Mouse (Mus musculus) liver, embryonic 16.5 days (tissue): Measurements from ENCODE around the gene Rnf208. TPM values are rescaled to one million over a fixed set of nuclear protein-coding genes. Genes with fewer than 3 reads are reported as not detected.
A peak's percentile ranks its signal among the peaks of the same experiment; 100 is the strongest.

Experiments
- ATAC-seq: fragments of 200-750 bp; cut with Nextera tagmentation; 2 replicates; pipeline ENCODE4 v1.8.0; 2017; ENCODE audit warnings: low read depth, mild to moderate bottlenecking, moderate number of reproducible peaks, moderate library complexity
- H3K27ac ChIP-seq: fragments of 300-500 bp; sonication (generic); 2 replicates; pipeline ENCODE4 v1.5.1; 2014; ENCODE audit warnings: mild to moderate bottlenecking, low read length
- H3K27me3 ChIP-seq: fragments of 300-500 bp; sonication (generic); 2 replicates; pipeline ENCODE4 v1.6.1; 2014; ENCODE audit warnings: low read depth, low read length, mixed read lengths; ENCODE audit not compliant: control insufficient read depth, insufficient read depth
- H3K36me3 ChIP-seq: fragments of 300-500 bp; sonication (generic); 2 replicates; pipeline ENCODE4 v1.6.1; 2014; ENCODE audit warnings: mild to moderate bottlenecking; ENCODE audit not compliant: control insufficient read depth, insufficient read depth
- H3K4me1 ChIP-seq: fragments of 300-500 bp; sonication (generic); 2 replicates; pipeline ENCODE4 v1.6.1; 2014; ENCODE audit warnings: low read depth, low read length, mixed read lengths; ENCODE audit not compliant: control insufficient read depth
- H3K4me2 ChIP-seq: fragments of 300-500 bp; sonication (generic); 2 replicates; pipeline ENCODE4 v1.6.1; 2014; ENCODE audit warnings: low read depth, low read length, mixed read lengths
- H3K4me3 ChIP-seq: fragments of 300-500 bp; sonication (generic); 2 replicates; pipeline ENCODE4 v1.5.1; 2014; ENCODE audit warnings: low read depth, mild to moderate bottlenecking, low read length
- H3K9ac ChIP-seq: fragments of 300-500 bp; sonication (generic); 2 replicates; pipeline ENCODE4 v1.6.1; 2014; ENCODE audit warnings: low read depth, low read length
- H3K9me3 ChIP-seq: fragments of 300-500 bp; sonication (generic); replicated peaks from 2 replicates; pipeline ENCODE4 v1.6.1; 2016; ENCODE audit warnings: low read length; ENCODE audit not compliant: control insufficient read depth
- WGBS: fragments of 180-500 bp; shearing (Covaris S2); extraction: QIAGEN DNeasy Blood & Tissue Kit; methylation state at CpG from one replicate; pipeline ENCODE4 v1.1.7; 2014; ENCODE audit not compliant: insufficient replicate concordance; 5-methylcytosine and 5-hydroxymethylcytosine counted together
- polyA plus RNA-seq: library from polyadenylated mRNA; unstranded; fragments of >200 nt; fragmentation: Nextera tagmentation; extraction: Ambion mirVana; gene quantifications from 2 replicates; pipeline ENCODE4 v1.2.1, GENCODE M21; 2015

Gene Rnf208
- polyA plus RNA-seq, 1 experiment from 2014 or later: 0.77 TPM

GRCm38 (mm10) chr2:25200631-25201030 is 41.4 kb upstream of the Rnf208 start:
- no peak overlapping the region for H3K27ac ChIP-seq
- no peaks in the 10 kb centered on the region for H3K27me3 ChIP-seq
- ATAC-seq: no peak
- H3K4me1 ChIP-seq: peaks cover 15% of the 10 kb centered on the region
- no peak overlapping the region for H3K4me3 ChIP-seq
- H3K9me3 ChIP-seq: no peaks in the 10 kb centered on the region
- peaks cover 40% of the 10 kb centered on the region for H3K36me3 ChIP-seq
- 73% methylated on average over 2 of the region's 2 CpGs for WGBS
- H3K9ac ChIP-seq: no peak overlapping the region
- H3K4me2 ChIP-seq: no peak overlapping the region

- no peaks in the 10 kb centered on the region for H3K9me3 ChIP-seq
- peaks cover 47% of the 10 kb centered on the region for H3K36me3 ChIP-seq
- peak; percentile 48; the same call in 1 of the 2 replicates for ATAC-seq
- H3K4me2 ChIP-seq: no peak overlapping the region
- H3K27ac ChIP-seq: no peak overlapping the region
- WGBS: 62% methylated on average over 4 of the region's 4 CpGs
- H3K9ac ChIP-seq: no peak overlapping the region
- H3K4me3 ChIP-seq: no peak overlapping the region
- no peaks in the 10 kb centered on the region for H3K4me1 ChIP-seq
- H3K27me3 ChIP-seq: no peaks in the 10 kb centered on the region
Observed at GRCm38 (mm10) chr2:25203631-25204214, 38.3 kb upstream of the Rnf208 start.

DNA sequence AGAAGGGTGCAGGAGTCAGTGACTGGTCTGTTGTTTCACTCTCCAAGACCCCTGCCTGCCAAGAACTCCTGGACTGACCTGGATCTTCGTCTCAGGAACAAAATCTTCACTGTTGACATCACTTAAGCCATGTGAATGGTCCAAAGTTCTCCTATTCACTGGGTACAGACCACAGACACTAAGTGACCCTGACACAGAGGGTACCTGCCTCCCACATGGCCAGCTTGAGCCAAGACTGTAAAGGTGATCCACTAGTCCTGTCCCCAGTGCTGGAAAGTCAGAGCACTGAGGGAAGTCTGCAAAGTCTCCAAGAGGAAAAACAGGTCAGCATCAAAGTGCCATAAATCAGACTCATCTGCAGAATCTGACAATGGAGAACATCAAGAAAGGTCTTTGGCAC is 34.5 kb upstream of the Rnf208 start:
- H3K36me3 ChIP-seq: peaks cover 32% of the 10 kb centered on the region
- no peak overlapping the region for H3K9ac ChIP-seq
- no peak overlapping the region for H3K4me3 ChIP-seq
- H3K9me3 ChIP-seq: no peaks in the 10 kb centered on the region
- 73% methylated on average over 1 of the region's 1 CpGs for WGBS
- ATAC-seq: no peak
- no peak overlapping the region for H3K4me2 ChIP-seq
- H3K27ac ChIP-seq: no peak overlapping the region
- H3K27me3 ChIP-seq: no peaks in the 10 kb centered on the region
- H3K4me1 ChIP-seq: peaks cover 18% of the 10 kb centered on the region

DNA sequence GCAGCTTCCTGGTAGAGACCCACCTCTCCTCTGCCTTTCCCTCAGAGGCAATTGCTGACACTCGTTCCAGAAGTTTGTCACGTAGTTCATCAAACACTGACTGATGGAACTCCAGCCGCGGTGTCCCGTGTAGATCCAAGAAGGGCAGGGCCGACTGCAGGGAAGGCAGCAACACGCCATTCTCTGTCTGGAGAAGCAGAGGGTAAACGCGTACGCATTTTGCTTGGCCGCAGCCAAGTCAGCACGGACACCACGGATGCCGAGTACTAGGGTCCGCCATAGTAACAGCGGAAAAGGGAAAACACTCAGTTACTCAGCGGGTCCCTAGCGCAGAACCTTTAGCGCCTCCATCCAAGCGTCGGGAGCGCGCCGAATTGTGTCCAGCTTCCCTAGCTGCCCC is 31.4 kb upstream of the Rnf208 start:
- peak overlapping the region; percentile 82 for H3K27ac ChIP-seq
- peak overlapping the region; percentile 88 for H3K4me2 ChIP-seq
- peak overlapping the region; percentile 94 for H3K9ac ChIP-seq
- H3K9me3 ChIP-seq: no peaks in the 10 kb centered on the region
- peak; percentile 17 for ATAC-seq
- H3K27me3 ChIP-seq: no peaks in the 10 kb centered on the region
- H3K36me3 ChIP-seq: peaks cover 9% of the 10 kb centered on the region
- 0% methylated on average over 24 of the region's 24 CpGs for WGBS
- peaks cover 18% of the 10 kb centered on the region for H3K4me1 ChIP-seq
- H3K4me3 ChIP-seq: peak overlapping the region; percentile 83

DNA sequence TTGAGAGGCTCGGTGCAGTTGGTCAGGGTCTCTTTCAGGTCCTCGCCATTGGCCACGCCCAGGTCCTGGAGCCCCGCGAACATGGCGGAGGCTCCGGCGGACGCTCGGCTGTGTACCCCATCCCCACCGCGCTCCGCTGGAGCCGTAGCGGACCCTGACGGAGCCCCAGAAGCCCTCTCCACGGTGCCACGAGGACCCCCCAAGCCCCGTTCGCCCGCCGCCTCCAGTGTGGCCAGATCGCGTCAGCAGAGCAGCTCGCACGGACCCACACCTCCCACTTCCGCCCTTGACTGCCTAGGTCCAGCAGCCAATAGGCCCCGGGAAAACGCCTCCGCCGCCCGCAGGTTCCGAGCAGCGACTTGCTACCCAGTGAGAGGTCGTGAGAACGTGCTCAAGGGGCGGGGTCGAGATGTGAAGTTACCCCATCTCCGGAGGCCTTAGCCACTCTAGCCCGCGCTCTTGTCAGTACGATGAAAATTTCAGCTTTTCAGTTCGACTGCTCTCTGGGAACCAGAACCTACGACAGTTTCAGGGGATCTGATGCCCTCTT is 30.9 kb upstream of the Rnf208 start, which contains the start of gene Nelfb:
Nelfb (minus strand) TSS at position 369 of the 550 bp plus-strand sequence.
- ATAC-seq: peak; percentile 94
- Histone ChIP-seq H3K4me3 (peak within 1 kb of the TSS; percentile 83), H3K4me2 (peak within 1 kb of the TSS; percentile 88), H3K9me3 (no peaks in the 10 kb centered on the region), H3K9ac (peak within 1 kb of the TSS; percentile 94), H3K4me1 (peaks cover 18% of the 10 kb centered on the region), H3K27me3 (no peaks in the 10 kb centered on the region), H3K36me3 (peaks cover 5% of the 10 kb centered on the region; the same call in 1 of the 2 replicates), H3K27ac (peak within 1 kb of the TSS; percentile 82)
- under 1% methylated on average over 44 of the region's 44 CpGs for WGBS

GRCm38 (mm10) chr2:25213266-25213865 is 28.7 kb upstream of the Rnf208 start:
- Histone ChIP-seq H3K4me3 (no peak overlapping the region), H3K27me3 (no peaks in the 10 kb centered on the region), H3K9ac (no peak overlapping the region), H3K4me2 (no peak overlapping the region), H3K36me3 (no peaks in the 10 kb centered on the region), H3K9me3 (no peaks in the 10 kb centered on the region), H3K27ac (no peak overlapping the region), H3K4me1 (peaks cover 18% of the 10 kb centered on the region)
- ATAC-seq: no peak
- 71% methylated on average over 23 of the region's 23 CpGs for WGBS

GRCm38 (mm10) chr2:25214444-25214843 is 27.6 kb upstream of the Rnf208 start, which contains the start of gene Stpg3:
TSS of gene Stpg3 (minus strand) at chr2:25214637.
- WGBS: 59% methylated on average over 3 of the region's 3 CpGs
- Histone ChIP-seq H3K4me1 (peaks cover 18% of the 10 kb centered on the region), H3K36me3 (no peaks in the 10 kb centered on the region), H3K9me3 (no peaks in the 10 kb centered on the region), H3K27me3 (no peaks in the 10 kb centered on the region), H3K27ac (no peak within 1 kb of the TSS), H3K9ac (no peak within 1 kb of the TSS), H3K4me3 (no peak within 1 kb of the TSS), H3K4me2 (no peak within 1 kb of the TSS)
- ATAC-seq: no peak

DNA sequence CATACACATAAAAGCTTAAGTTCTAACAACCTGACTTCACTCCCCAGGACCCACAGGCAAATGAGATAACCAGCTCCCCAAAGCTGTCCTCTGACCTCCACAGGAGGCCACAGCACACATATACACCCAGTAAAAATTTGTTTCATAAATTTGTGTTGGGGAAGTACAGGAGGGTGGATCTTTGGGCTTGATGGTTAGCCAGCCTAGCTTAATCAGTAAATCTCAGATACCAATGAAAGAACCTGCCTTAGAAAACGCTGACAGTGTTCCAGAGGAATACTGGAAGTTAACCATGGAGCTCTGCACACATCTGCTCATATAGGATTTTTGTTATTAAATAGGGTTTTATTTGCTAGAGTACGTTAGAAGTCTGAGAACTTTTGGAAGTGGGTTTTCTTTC is 24.4 kb upstream of the Rnf208 start:
- no peak overlapping the region for H3K9ac ChIP-seq
- peaks cover 7% of the 10 kb centered on the region for H3K4me1 ChIP-seq
- H3K36me3 ChIP-seq: peaks cover 10% of the 10 kb centered on the region
- no peaks in the 10 kb centered on the region for H3K27me3 ChIP-seq
- H3K4me2 ChIP-seq: no peak overlapping the region
- WGBS: 51% methylated on average over 2 of the region's 2 CpGs
- no peak overlapping the region for H3K27ac ChIP-seq
- ATAC-seq: no peak
- no peaks in the 10 kb centered on the region for H3K9me3 ChIP-seq
- H3K4me3 ChIP-seq: no peak overlapping the region

- Histone ChIP-seq H3K9ac (no peak within 1 kb of the TSS), H3K27me3 (no peaks in the 10 kb centered on the region), H3K4me1 (peaks cover 12% of the 10 kb centered on the region), H3K9me3 (no peaks in the 10 kb centered on the region), H3K4me2 (no peak within 1 kb of the TSS), H3K4me3 (no peak within 1 kb of the TSS), H3K36me3 (peaks cover 14% of the 10 kb centered on the region), H3K27ac (no peak within 1 kb of the TSS)
- no peak for ATAC-seq
Observed at GRCm38 (mm10) chr2:25218445-25218844, 23.6 kb upstream of the Rnf208 start, which contains the start of gene Fam166a. TSS of gene Fam166a (plus strand) at chr2:25218745.
